Mouse (Mus musculus) C2C12 (cell line): ENCODE measurements around the gene Wfdc15b.

Experiments
- CEBPB ChIP-seq: IDR thresholded peaks from one replicate; pipeline ENCODE4 v1.6.1; 2011; ENCODE audit warnings: low read depth, mild to moderate bottlenecking, control low read depth, moderate library complexity
- CTCF ChIP-seq: IDR thresholded peaks from one replicate; pipeline ENCODE4 v1.5.1; 2011; ENCODE audit not compliant: control insufficient read depth, insufficient read depth, insufficient read length
- MAX ChIP-seq: IDR thresholded peaks from one replicate; pipeline ENCODE4 v1.6.1; 2011; ENCODE audit warnings: mild to moderate bottlenecking, control low read depth
- MYOD1 ChIP-seq: IDR thresholded peaks from one replicate; pipeline ENCODE4 v1.6.1; 2011; ENCODE audit warnings: low read depth; ENCODE audit not compliant: control insufficient read depth, insufficient read length
- MYOG ChIP-seq: IDR thresholded peaks from one replicate; pipeline ENCODE4 v1.6.1; 2011; ENCODE audit not compliant: control insufficient read depth, insufficient read length; ENCODE audit errors: extremely low read depth
- USF1 ChIP-seq: IDR thresholded peaks from one replicate; pipeline ENCODE4 v1.6.1; 2011; ENCODE audit warnings: low read depth, mild to moderate bottlenecking, control low read depth, moderate library complexity

DNA sequence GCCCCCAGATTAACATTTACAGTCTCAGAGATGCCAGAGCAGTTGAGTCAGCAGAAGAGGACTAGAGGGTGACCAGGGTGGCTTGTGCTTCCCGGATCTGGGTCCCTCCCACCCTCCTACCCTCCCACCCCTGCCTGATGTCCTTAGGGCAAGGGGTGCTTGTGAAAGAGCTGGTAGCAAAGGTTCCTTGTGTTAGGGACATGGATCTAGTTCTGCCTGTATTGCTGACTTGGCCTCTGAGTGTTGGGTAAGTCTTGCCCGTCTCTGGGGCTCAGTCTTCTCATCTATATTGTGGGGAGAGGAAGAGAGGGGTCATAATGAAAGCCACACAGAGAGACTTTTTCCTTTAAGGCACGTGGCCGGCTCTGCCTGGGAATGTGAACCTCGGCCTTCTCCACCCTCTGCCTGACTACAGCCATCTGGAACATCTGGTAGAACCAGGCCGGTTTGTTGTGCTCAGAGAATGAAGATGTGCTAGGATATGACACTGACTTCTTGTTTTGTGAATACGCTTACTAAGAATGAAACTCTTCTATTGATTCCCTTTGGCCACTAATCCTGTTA, 38.7 kb downstream of the Wfdc15b start, which contains the start of gene Wfdc5:
- no peak for TF ChIP-seq CTCF
- TF ChIP-seq MAX, result no peak
- no peak for TF ChIP-seq MYOD1
- TF ChIP-seq CEBPB, result no peak
- no peak for TF ChIP-seq USF1
- no peak for TF ChIP-seq MYOG
